Mouse (Mus musculus): Measurements from ENCODE around the gene Ggta1. TPM values are rescaled to one million over a fixed set of nuclear protein-coding genes. Genes with fewer than 3 reads are reported as not detected.

Gene Ggta1
- polyA plus RNA-seq, 2 experiments, result 6.3 to 7.6 TPM

- H3K9ac ChIP-seq (replicated peaks), result no peak overlapping the region
- no peaks in the 10 kb centered on the region for H3K36me3 ChIP-seq (replicated peaks; ENCODE audit: control insufficient read depth, insufficient read depth, low read depth)
- WGBS (ENCODE audit: insufficient replicate concordance), result 69% methylated on average over 7 of the region's 7 CpGs
- ATAC-seq (ENCODE audit: insufficient read depth) (no peak), DNase-seq (ENCODE audit: low read depth in 3 of 3, low spot score in 3 of 3) (no peak)
- no peak overlapping the region for H3K4me3 ChIP-seq (ENCODE audit: insufficient read depth in 1 of 2, low read depth in 2 of 2, low read length in 2 of 2)
- H3K27me3 ChIP-seq (ENCODE audit: control insufficient read depth, insufficient read depth, low read length), result no peaks in the 10 kb centered on the region
- TF ChIP-seq EP300 (IDR thresholded peaks at IDR 0.05; ENCODE audit: low read depth) (no peak), CTCF (IDR thresholded peaks at IDR 0.05; ENCODE audit: low read depth) (no peak)
- H3K9me3 ChIP-seq (ENCODE audit: control insufficient read depth, low read length), result no peaks in the 10 kb centered on the region
- peaks cover 0 to 15% of the 10 kb centered on the region in 2 experiments; a peak in 2 of 4 replicates for H3K4me1 ChIP-seq (replicated peaks; ENCODE audit: control insufficient read depth in 2 of 2, insufficient read depth in 2 of 2, low read length in 1 of 2)
- H3K27ac ChIP-seq, result no peak overlapping the region
- H3K4me2 ChIP-seq (ENCODE audit: low read depth), result no peak overlapping the region
These were observed 31.0 kb downstream of the Ggta1 start for GRCm38 (mm10) chr2:35432011-35432410.

- no peak for ATAC-seq (ENCODE audit: insufficient read depth)
- 84% methylated on average over 8 of the region's 8 CpGs for WGBS (ENCODE audit: insufficient replicate concordance)
These were observed 32.2 kb downstream of the Ggta1 start for GRCm38 (mm10) chr2:35430806-35431205.

GRCm38 (mm10) chr2:35428615-35429300 lies 34.3 kb downstream of the Ggta1 start:
- Histone ChIP-seq H3K27ac (no peak overlapping the region), H3K4me2 (ENCODE audit: low read depth) (no peak overlapping the region), H3K9ac (replicated peaks) (no peak overlapping the region), H3K4me3 (ENCODE audit: insufficient read depth in 1 of 2, low read depth in 2 of 2, low read length in 2 of 2) (no peak overlapping the region), H3K36me3 (replicated peaks; ENCODE audit: control insufficient read depth, insufficient read depth, low read depth) (no peaks in the 10 kb centered on the region), H3K27me3 (ENCODE audit: control insufficient read depth, insufficient read depth, low read length) (no peaks in the 10 kb centered on the region), H3K9me3 (ENCODE audit: control insufficient read depth, low read length) (no peaks in the 10 kb centered on the region), H3K4me1 (replicated peaks; ENCODE audit: control insufficient read depth in 2 of 2, insufficient read depth in 2 of 2, low read length in 1 of 2) (peaks cover 0 to 14% of the 10 kb centered on the region in 2 experiments; a peak in 2 of 4 replicates)
- 78% methylated on average over 4 of the region's 4 CpGs for WGBS (ENCODE audit: insufficient replicate concordance)
- no peak for TF ChIP-seq EP300 (IDR thresholded peaks at IDR 0.05; ENCODE audit: low read depth)
- no peak for TF ChIP-seq CTCF (IDR thresholded peaks at IDR 0.05; ENCODE audit: low read depth)
- no peak for ATAC-seq (ENCODE audit: insufficient read depth)
- DNase-seq (ENCODE audit: low read depth in 3 of 3, low spot score in 3 of 3), result no peak

More at GRCm38 (mm10) chr2:35430806-35431205, 32.2 kb downstream of the Ggta1 start:
- Histone ChIP-seq H3K4me2 (ENCODE audit: low read depth) (no peak overlapping the region), H3K36me3 (replicated peaks; ENCODE audit: control insufficient read depth, insufficient read depth, low read depth) (no peaks in the 10 kb centered on the region), H3K27me3 (ENCODE audit: control insufficient read depth, insufficient read depth, low read length) (no peaks in the 10 kb centered on the region), H3K9ac (replicated peaks) (no peak overlapping the region), H3K4me3 (ENCODE audit: insufficient read depth in 1 of 2, low read depth in 2 of 2, low read length in 2 of 2) (no peak overlapping the region), H3K27ac (no peak overlapping the region), H3K9me3 (ENCODE audit: control insufficient read depth, low read length) (no peaks in the 10 kb centered on the region), H3K4me1 (replicated peaks; ENCODE audit: control insufficient read depth in 2 of 2, insufficient read depth in 2 of 2, low read length in 1 of 2) (peaks cover 0 to 15% of the 10 kb centered on the region in 2 experiments; a peak in 2 of 4 replicates)
- DNase-seq (ENCODE audit: low read depth in 3 of 3, low spot score in 3 of 3), result no peak
- TF ChIP-seq EP300 (IDR thresholded peaks at IDR 0.05; ENCODE audit: low read depth) (no peak), CTCF (IDR thresholded peaks at IDR 0.05; ENCODE audit: low read depth) (no peak)

- Histone ChIP-seq H3K9me3 (ENCODE audit: control insufficient read depth, low read length) (no peaks in the 10 kb centered on the region), H3K4me1 (replicated peaks; ENCODE audit: control insufficient read depth in 2 of 2, insufficient read depth in 2 of 2, low read length in 1 of 2) (peaks cover 0 to 7% of the 10 kb centered on the region in 2 experiments; a peak in 1 of 4 replicates), H3K4me3 (ENCODE audit: insufficient read depth in 1 of 2, low read depth in 2 of 2, low read length in 2 of 2) (no peak overlapping the region), H3K27ac (no peak overlapping the region), H3K27me3 (ENCODE audit: control insufficient read depth, insufficient read depth, low read length) (no peaks in the 10 kb centered on the region), H3K36me3 (replicated peaks; ENCODE audit: control insufficient read depth, insufficient read depth, low read depth) (peaks cover 2% of the 10 kb centered on the region), H3K4me2 (ENCODE audit: low read depth) (no peak overlapping the region), H3K9ac (replicated peaks) (no peak overlapping the region)
- TF ChIP-seq EP300 (IDR thresholded peaks at IDR 0.05; ENCODE audit: low read depth), result no peak
- no peak for TF ChIP-seq CTCF (IDR thresholded peaks at IDR 0.05; ENCODE audit: low read depth)
- WGBS (ENCODE audit: insufficient replicate concordance), result 64% methylated on average over 2 of the region's 2 CpGs
- ATAC-seq (ENCODE audit: insufficient read depth), result no peak
- no peak for DNase-seq (ENCODE audit: low read depth in 3 of 3, low spot score in 3 of 3)
These were observed 35.5 kb downstream of the Ggta1 start for GRCm38 (mm10) chr2:35427559-35427958.

- no peak for ATAC-seq (ENCODE audit: insufficient read depth)
- no peak overlapping the region for H3K4me2 ChIP-seq (ENCODE audit: low read depth)
- no peak overlapping the region for H3K9ac ChIP-seq (replicated peaks)
- peaks cover 29 to 30% of the 10 kb centered on the region in 2 experiments for H3K4me1 ChIP-seq (replicated peaks; ENCODE audit: control insufficient read depth in 2 of 2, insufficient read depth in 2 of 2, low read length in 1 of 2)
- no peak for TF ChIP-seq EP300 (IDR thresholded peaks at IDR 0.05; ENCODE audit: low read depth)
- WGBS (ENCODE audit: insufficient replicate concordance), result 79% methylated on average over 1 of the region's 1 CpGs
- H3K4me3 ChIP-seq (ENCODE audit: insufficient read depth in 1 of 2, low read depth in 2 of 2, low read length in 2 of 2), result no peak overlapping the region
- no peak overlapping the region for H3K27ac ChIP-seq
- DNase-seq (ENCODE audit: low read depth in 3 of 3, low spot score in 3 of 3), result no peak
- H3K27me3 ChIP-seq (ENCODE audit: control insufficient read depth, insufficient read depth, low read length), result no peaks in the 10 kb centered on the region
- H3K9me3 ChIP-seq (ENCODE audit: control insufficient read depth, low read length), result no peaks in the 10 kb centered on the region
- H3K36me3 ChIP-seq (replicated peaks; ENCODE audit: control insufficient read depth, insufficient read depth, low read depth), result peaks cover 12% of the 10 kb centered on the region
These were observed 39.2 kb downstream of the Ggta1 start for GRCm38 (mm10) chr2:35423711-35424339.
